Mouse (Mus musculus) spleen, postnatal 36 days (tissue): Measurements from ENCODE around the gene Olfr980.
"Not testable (repeated sequence)": the region's sequence is repeated elsewhere in the genome, so short reads cannot be mapped to it uniquely, and the experiment has no call there.

Experiments
- DNase-seq, 2 experiments: peaks; one replicate each; pipeline ENCODE4 v3.0.0; 2022; ENCODE audit warnings: low spot score in 2 of 2, mixed read lengths in 1 of 2

Gene Olfr980

GRCm38 (mm10) chr9:40009482-40009881 lies at the start of gene Olfr980:
Gene Olfr980 (minus strand): TSS chr9:40009582.
- no peak for DNase-seq

- no peak for DNase-seq
These were observed 40.8 kb upstream of the Olfr980 start for GRCm38 (mm10) chr9:40050138-40050537.

- no peak for DNase-seq
These were observed 11.8 kb upstream of the Olfr980 start, which contains the start of gene Olfr981 for GRCm38 (mm10) chr9:40021164-40021563. Gene Olfr981 (plus strand): TSS chr9:40021464.

GRCm38 (mm10) chr9:40003365-40003764 lies 6.0 kb downstream of the Olfr980 start, which contains the start of gene Olfr979:
Gene Olfr979 (minus strand): TSS chr9:40003465.
- DNase-seq: no peak

- no peak for DNase-seq
These were observed 17.6 kb downstream of the Olfr980 start, which contains the start of gene Olfr978 for GRCm38 (mm10) chr9:39991813-39992212. Gene Olfr978 (plus strand): TSS chr9:39992113.

GRCm38 (mm10) chr9:39976581-39977145 lies 32.7 kb downstream of the Olfr980 start:
- DNase-seq: not testable (repeated sequence)

- not testable (repeated sequence) for DNase-seq
These were observed 48.3 kb downstream of the Olfr980 start, which contains the start of gene Olfr976 for GRCm38 (mm10) chr9:39961033-39961432. Gene Olfr976 (minus strand): TSS chr9:39961133.
